Mouse (Mus musculus): ENCODE data around the gene Vipr2. TPM values are rescaled to one million over a fixed set of nuclear protein-coding genes. Genes with fewer than 3 reads are reported as not detected.

Vipr2 gene
- polyA plus RNA-seq, 1 experiment from 2014 or later = 0.74 TPM

DNA sequence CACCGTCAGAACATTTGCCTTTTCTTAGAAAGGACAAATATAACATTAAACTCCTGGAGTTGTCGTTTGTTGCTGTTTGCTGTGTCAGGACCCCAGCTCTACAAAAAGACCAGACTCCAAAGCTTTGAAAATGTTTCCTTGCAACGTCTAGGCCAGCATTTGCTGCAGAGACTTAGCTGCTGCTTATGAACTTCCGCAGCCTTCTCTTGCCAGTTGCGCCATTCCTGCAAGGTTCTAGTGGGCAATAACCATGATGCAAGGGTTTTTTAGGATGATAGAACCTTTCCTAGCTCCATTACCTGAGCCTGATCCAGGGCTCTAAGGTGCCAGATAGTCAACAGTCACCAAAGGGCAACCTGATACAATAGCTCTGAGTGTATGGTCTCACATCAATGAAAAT, 38.9 kb downstream of the Vipr2 start:
- no peaks in the 10 kb centered on the region for H3K9me3 ChIP-seq (ENCODE audit: control insufficient read depth, low read length)
- no peak overlapping the region for H3K9ac ChIP-seq (ENCODE audit: low read depth, low read length)
- no peak for ATAC-seq
- H3K27ac ChIP-seq (ENCODE audit: low read depth, low read length) = no peak overlapping the region
- no peaks in the 10 kb centered on the region for H3K36me3 ChIP-seq (ENCODE audit: control insufficient read depth, insufficient read depth, low read length)
- H3K27me3 ChIP-seq (replicated peaks; ENCODE audit: control insufficient read depth, insufficient read depth, low read length) = no peaks in the 10 kb centered on the region
- no peak overlapping the region for H3K4me2 ChIP-seq (ENCODE audit: low read length)
- 88% methylated on average over 5 of the region's 5 CpGs for WGBS
- no peaks in the 10 kb centered on the region for H3K4me1 ChIP-seq (ENCODE audit: control insufficient read depth, insufficient read depth, low read depth, low read length)
- H3K4me3 ChIP-seq (ENCODE audit: low read length) = no peak overlapping the region

DNA sequence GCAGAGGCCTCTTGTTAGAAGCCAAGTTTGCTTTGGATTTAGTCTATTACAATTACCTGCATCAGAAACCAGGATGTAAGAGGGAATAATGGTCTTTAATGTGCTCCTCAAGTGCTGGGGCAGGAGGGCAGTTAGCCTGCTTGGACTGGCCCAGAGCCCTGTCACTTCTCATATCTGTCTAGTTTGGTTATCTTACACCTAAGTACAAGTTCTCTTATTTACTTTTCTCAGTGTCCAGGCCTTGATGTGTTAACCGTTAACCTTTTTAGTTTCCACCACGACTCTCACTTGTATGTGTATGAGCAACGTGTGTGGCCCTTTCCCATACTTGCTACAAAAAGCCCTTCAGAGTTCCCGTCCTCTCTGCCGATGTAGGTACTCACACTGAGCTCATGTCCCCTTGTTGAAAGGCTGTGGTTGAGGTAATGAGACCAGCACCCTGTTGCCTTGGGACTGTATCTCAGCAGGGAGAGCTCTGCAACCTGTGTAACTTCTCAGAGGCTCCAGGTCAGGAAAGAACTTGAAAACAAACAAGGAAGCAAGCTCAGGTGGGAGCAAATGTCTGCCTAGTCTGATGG, 39.9 kb downstream of the Vipr2 start:
- no peaks in the 10 kb centered on the region for H3K4me1 ChIP-seq (ENCODE audit: control insufficient read depth, insufficient read depth, low read depth, low read length)
- H3K4me2 ChIP-seq (ENCODE audit: low read length) = no peak overlapping the region
- no peaks in the 10 kb centered on the region for H3K27me3 ChIP-seq (replicated peaks; ENCODE audit: control insufficient read depth, insufficient read depth, low read length)
- H3K27ac ChIP-seq (ENCODE audit: low read depth, low read length) = no peak overlapping the region
- ATAC-seq = no peak
- H3K9ac ChIP-seq (ENCODE audit: low read depth, low read length) = no peak overlapping the region
- no peak overlapping the region for H3K4me3 ChIP-seq (ENCODE audit: low read length)
- no peaks in the 10 kb centered on the region for H3K9me3 ChIP-seq (ENCODE audit: control insufficient read depth, low read length)
- no peaks in the 10 kb centered on the region for H3K36me3 ChIP-seq (ENCODE audit: control insufficient read depth, insufficient read depth, low read length)
- 86% methylated on average over 5 of the region's 5 CpGs for WGBS

DNA sequence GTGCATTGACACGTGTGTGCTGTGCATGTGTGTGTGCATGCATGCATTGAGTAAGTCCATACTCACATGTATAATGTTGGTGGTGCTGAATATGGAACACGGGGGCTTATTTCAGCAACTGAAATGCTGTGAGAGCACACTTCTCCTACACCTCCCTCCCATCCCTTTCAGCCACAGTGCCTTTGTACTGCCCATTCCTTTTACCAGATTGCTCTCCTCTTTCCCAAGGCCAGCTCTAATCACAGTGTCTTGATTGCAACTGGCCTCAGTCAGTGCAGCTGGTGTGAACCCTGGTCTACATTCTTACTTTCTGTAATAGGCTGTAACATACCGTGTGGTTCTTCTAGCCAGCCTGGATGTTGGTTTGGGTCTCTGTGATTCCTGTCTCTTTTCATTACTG, 41.5 kb downstream of the Vipr2 start:
- Histone ChIP-seq H3K27me3 (replicated peaks; ENCODE audit: control insufficient read depth, insufficient read depth, low read length) (no peaks in the 10 kb centered on the region), H3K36me3 (ENCODE audit: control insufficient read depth, insufficient read depth, low read length) (no peaks in the 10 kb centered on the region), H3K4me3 (ENCODE audit: low read length) (no peak overlapping the region), H3K27ac (ENCODE audit: low read depth, low read length) (no peak overlapping the region), H3K4me1 (ENCODE audit: control insufficient read depth, insufficient read depth, low read depth, low read length) (no peaks in the 10 kb centered on the region), H3K9me3 (ENCODE audit: control insufficient read depth, low read length) (no peaks in the 10 kb centered on the region), H3K4me2 (ENCODE audit: low read length) (no peak overlapping the region), H3K9ac (ENCODE audit: low read depth, low read length) (no peak overlapping the region)
- no peak for ATAC-seq
- 77% methylated on average over 3 of the region's 3 CpGs for WGBS

DNA sequence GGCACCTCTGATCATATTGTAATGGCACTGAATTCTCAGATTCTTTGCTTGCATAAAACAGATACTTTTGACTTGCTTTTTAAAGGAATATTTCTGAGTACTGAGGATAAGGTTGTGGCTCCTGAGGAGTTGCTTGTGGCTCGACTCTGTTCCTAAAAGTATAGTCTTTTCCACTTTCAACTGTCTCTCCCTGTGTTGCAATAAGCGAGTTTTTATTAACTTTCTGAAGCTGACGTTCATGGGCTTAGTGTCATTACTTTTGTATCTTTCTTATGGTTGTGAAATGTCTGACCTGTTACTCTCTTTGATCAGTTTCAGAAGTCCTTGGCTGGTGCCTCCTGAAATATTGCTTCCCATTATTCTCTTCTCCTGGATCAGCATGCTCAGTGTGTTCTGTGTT, 46.3 kb downstream of the Vipr2 start:
- no peak for ATAC-seq
- Histone ChIP-seq H3K4me1 (ENCODE audit: control insufficient read depth, insufficient read depth, low read depth, low read length) (no peaks in the 10 kb centered on the region), H3K4me2 (ENCODE audit: low read length) (no peak overlapping the region), H3K9me3 (ENCODE audit: control insufficient read depth, low read length) (no peaks in the 10 kb centered on the region), H3K27me3 (replicated peaks; ENCODE audit: control insufficient read depth, insufficient read depth, low read length) (no peaks in the 10 kb centered on the region), H3K9ac (ENCODE audit: low read depth, low read length) (no peak overlapping the region), H3K36me3 (ENCODE audit: control insufficient read depth, insufficient read depth, low read length) (no peaks in the 10 kb centered on the region), H3K27ac (ENCODE audit: low read depth, low read length) (no peak overlapping the region), H3K4me3 (ENCODE audit: low read length) (no peak overlapping the region)
- 89% methylated on average over 3 of the region's 3 CpGs for WGBS

DNA sequence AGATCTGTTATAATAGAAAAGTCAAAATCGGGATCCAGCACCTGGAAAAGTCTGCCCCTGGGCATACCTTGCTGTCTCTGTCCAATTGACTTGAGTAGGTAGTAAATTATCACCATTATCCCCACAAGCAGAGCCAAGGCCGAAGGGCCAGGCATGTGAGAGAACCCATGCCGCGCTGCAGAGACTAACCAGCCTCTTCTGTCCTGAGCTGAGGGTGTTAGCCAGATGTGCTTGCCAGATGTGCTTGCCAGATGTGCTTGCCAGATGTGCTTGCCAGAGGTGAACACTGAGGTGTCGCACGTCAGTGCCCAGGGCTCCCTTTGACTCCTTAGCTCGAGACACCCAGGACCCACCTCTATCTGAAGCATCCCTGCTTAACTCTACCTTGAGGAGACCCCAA, 53.4 kb downstream of the Vipr2 start:
- WGBS = 84% methylated on average over 7 of the region's 7 CpGs
- Histone ChIP-seq H3K36me3 (ENCODE audit: control insufficient read depth, insufficient read depth, low read length) (no peaks in the 10 kb centered on the region), H3K4me1 (ENCODE audit: control insufficient read depth, insufficient read depth, low read depth, low read length) (no peaks in the 10 kb centered on the region), H3K4me2 (ENCODE audit: low read length) (no peak overlapping the region), H3K9ac (ENCODE audit: low read depth, low read length) (no peak overlapping the region), H3K27me3 (replicated peaks; ENCODE audit: control insufficient read depth, insufficient read depth, low read length) (no peaks in the 10 kb centered on the region), H3K4me3 (ENCODE audit: low read length) (no peak overlapping the region), H3K27ac (ENCODE audit: low read depth, low read length) (no peak overlapping the region), H3K9me3 (ENCODE audit: control insufficient read depth, low read length) (no peaks in the 10 kb centered on the region)
- ATAC-seq = no peak

DNA sequence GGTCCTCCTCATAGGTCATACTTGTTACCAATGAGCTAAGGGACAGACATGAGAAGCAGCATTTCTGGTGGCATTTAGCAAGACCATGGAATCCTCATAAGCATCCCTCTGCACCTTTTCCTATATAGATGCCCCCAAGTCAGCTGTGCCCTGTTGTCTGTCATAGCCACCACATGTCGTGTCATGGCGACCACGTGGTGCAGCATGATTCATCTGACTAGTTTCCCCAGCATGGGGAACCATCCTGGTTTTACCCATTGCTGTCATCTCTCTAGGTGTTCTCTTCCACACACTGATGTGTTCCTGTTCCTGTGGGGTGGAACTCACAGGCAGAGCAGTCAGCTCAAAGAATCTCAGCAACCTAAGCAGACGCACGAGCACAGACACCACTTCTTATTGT, 55.4 kb downstream of the Vipr2 start:
- no peak overlapping the region for H3K4me3 ChIP-seq (ENCODE audit: low read length)
- no peak overlapping the region for H3K27ac ChIP-seq (ENCODE audit: low read depth, low read length)
- H3K4me2 ChIP-seq (ENCODE audit: low read length) = no peak overlapping the region
- ATAC-seq = no peak
- no peaks in the 10 kb centered on the region for H3K4me1 ChIP-seq (ENCODE audit: control insufficient read depth, insufficient read depth, low read depth, low read length)
- 89% methylated on average over 5 of the region's 5 CpGs for WGBS
- no peaks in the 10 kb centered on the region for H3K27me3 ChIP-seq (replicated peaks; ENCODE audit: control insufficient read depth, insufficient read depth, low read length)
- no peak overlapping the region for H3K9ac ChIP-seq (ENCODE audit: low read depth, low read length)
- H3K9me3 ChIP-seq (ENCODE audit: control insufficient read depth, low read length) = no peaks in the 10 kb centered on the region
- no peaks in the 10 kb centered on the region for H3K36me3 ChIP-seq (ENCODE audit: control insufficient read depth, insufficient read depth, low read length)

DNA sequence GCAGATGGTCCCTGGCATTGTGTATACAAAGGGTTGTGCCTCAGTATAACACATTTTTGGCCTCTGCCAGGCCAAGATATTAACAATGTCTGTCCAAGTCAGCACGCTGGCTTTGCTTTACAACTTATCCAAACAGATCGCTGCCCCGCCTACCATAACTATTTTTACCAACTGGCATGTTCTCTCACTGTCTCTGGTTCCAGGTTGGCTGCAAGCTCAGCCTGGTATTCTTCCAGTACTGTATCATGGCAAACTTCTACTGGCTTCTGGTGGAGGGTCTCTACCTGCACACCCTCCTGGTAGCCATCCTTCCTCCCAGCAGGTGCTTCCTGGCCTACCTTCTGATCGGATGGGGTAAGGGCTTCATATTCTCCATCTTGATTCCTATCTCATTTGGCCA, 58.4 kb downstream of the Vipr2 start:
- Histone ChIP-seq H3K9me3 (ENCODE audit: control insufficient read depth, low read length) (no peaks in the 10 kb centered on the region), H3K4me3 (ENCODE audit: low read length) (no peak overlapping the region), H3K9ac (ENCODE audit: low read depth, low read length) (no peak overlapping the region), H3K27me3 (replicated peaks; ENCODE audit: control insufficient read depth, insufficient read depth, low read length) (no peaks in the 10 kb centered on the region), H3K4me2 (ENCODE audit: low read length) (no peak overlapping the region), H3K27ac (ENCODE audit: low read depth, low read length) (no peak overlapping the region), H3K36me3 (ENCODE audit: control insufficient read depth, insufficient read depth, low read length) (no peaks in the 10 kb centered on the region), H3K4me1 (ENCODE audit: control insufficient read depth, insufficient read depth, low read depth, low read length) (no peaks in the 10 kb centered on the region)
- ATAC-seq = no peak
- WGBS = 96% methylated on average over 4 of the region's 4 CpGs

DNA sequence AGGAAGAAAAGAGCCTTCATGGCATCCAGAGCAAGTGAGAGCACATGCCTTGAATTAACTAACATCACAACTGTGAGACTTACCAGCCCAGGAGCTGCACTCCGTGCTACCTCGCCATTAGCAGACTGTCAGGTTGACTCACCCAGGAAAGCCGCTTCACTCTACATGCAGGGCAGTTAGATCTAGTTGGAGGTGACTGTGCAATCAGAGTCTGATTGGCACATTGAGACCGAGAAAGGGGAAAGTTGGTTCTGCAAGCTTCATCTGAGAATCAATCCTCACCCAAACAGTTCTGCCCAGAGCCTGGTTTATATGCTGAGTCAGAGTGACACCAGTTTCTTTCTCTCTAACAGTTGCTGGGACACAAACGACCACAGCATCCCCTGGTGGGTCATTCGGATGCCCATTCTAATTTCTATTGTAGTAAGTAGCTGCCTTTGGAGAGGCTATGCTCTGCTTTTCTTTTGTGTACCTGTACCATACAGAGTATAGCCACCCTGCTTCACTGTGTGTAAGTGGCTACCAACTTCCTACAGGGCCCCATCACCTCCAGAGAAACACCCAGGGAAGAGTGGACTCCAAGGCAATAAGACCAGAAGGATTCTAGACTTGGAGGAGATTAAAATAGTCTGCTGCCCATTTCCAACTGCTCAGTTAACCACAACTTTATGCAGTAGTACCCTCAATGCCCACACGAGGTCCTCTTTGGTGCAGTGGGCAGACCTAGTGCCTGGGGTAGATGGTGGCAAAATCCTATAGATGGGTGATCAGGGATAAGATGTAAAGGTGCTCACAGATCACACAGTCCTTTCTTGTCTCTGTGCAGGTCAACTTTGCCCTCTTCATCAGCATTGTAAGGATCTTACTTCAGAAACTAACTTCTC, 61.0 kb downstream of the Vipr2 start:
- H3K9ac ChIP-seq (ENCODE audit: low read depth, low read length) = no peak overlapping the region
- no peaks in the 10 kb centered on the region for H3K36me3 ChIP-seq (ENCODE audit: control insufficient read depth, insufficient read depth, low read length)
- no peak overlapping the region for H3K4me3 ChIP-seq (ENCODE audit: low read length)
- no peaks in the 10 kb centered on the region for H3K4me1 ChIP-seq (ENCODE audit: control insufficient read depth, insufficient read depth, low read depth, low read length)
- ATAC-seq = no peak
- H3K27ac ChIP-seq (ENCODE audit: low read depth, low read length) = no peak overlapping the region
- H3K27me3 ChIP-seq (replicated peaks; ENCODE audit: control insufficient read depth, insufficient read depth, low read length) = no peaks in the 10 kb centered on the region
- H3K9me3 ChIP-seq (ENCODE audit: control insufficient read depth, low read length) = no peaks in the 10 kb centered on the region
- WGBS = 69% methylated on average over 7 of the region's 7 CpGs
- no peak overlapping the region for H3K4me2 ChIP-seq (ENCODE audit: low read length)

DNA sequence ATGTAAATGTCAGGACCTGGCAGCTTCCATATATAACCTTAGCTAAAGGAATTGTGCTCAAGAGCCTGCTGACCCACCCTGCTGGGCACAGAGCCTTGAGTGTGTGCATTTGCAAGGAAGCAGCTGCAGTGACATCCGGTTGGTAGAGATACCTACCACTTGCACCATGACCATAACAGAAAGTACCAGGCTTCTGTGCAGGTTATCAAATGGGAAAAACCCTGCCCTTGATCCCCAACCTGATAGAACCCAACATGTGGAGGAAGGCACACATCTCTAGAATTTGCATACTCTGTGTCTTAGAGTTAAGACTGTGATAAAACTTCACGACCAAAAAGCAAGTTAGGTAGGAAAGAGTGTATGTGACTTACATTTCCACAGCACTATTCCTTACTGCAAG, 63.1 kb downstream of the Vipr2 start:
- no peaks in the 10 kb centered on the region for H3K4me1 ChIP-seq (ENCODE audit: control insufficient read depth, insufficient read depth, low read depth, low read length)
- no peak overlapping the region for H3K9ac ChIP-seq (ENCODE audit: low read depth, low read length)
- ATAC-seq = no peak
- H3K4me2 ChIP-seq (ENCODE audit: low read length) = no peak overlapping the region
- no peak overlapping the region for H3K27ac ChIP-seq (ENCODE audit: low read depth, low read length)
- no peaks in the 10 kb centered on the region for H3K27me3 ChIP-seq (replicated peaks; ENCODE audit: control insufficient read depth, insufficient read depth, low read length)
- no peak overlapping the region for H3K4me3 ChIP-seq (ENCODE audit: low read length)
- H3K36me3 ChIP-seq (ENCODE audit: control insufficient read depth, insufficient read depth, low read length) = no peaks in the 10 kb centered on the region
- 85% methylated on average over 2 of the region's 2 CpGs for WGBS
- no peaks in the 10 kb centered on the region for H3K9me3 ChIP-seq (ENCODE audit: control insufficient read depth, low read length)

Data from hindbrain, embryonic 16.5 days (tissue).